Mouse (Mus musculus): ENCODE results near the gene Suclg1. TPM values are rescaled to one million over a fixed set of nuclear protein-coding genes. Genes with fewer than 3 reads are reported as not detected.
A peak's percentile ranks its signal among the peaks of the same experiment; 100 is the strongest.

Suclg1 gene
- total and polyA plus RNA-seq, 3 experiments, result 53.7 to 105 (median 99.7) TPM

DNA sequence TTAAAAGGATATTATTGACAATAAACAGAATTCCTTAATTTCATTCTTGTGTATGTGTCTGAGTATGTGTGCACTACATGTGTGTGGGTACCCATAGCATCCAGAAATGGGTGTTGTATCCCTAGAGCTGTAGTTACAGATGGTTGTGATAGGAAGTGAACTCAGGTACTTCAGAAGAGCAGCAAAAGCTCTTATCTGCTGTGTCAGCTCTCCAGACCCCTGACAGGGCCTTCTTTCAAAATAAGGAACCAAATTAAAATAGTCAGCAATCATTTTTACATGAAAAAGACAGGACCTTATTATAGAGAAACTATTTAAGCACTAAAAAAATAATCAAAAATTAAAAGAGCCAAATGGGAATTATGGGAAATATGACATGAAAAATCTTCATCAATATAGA, 36.6 kb upstream of the Suclg1 start:
- H3K9me3 ChIP-seq (replicated peaks), result no peaks in the 10 kb centered on the region
- peak; percentile 25 for DNase-seq (ENCODE audit: low spot score)
- H3K27me3 ChIP-seq (ENCODE audit: insufficient read depth, low read length), result no peaks in the 10 kb centered on the region
- no peaks in the 10 kb centered on the region for H3K36me3 ChIP-seq (replicated peaks)
- H3K4me1 ChIP-seq (ENCODE audit: insufficient read depth, low read depth, low read length), result peaks cover 14% of the 10 kb centered on the region
- peak; percentile 64 for ATAC-seq (ENCODE audit: extremely low read depth, insufficient number of reproducible peaks, low FRiP score, poor library complexity, severe bottlenecking)
- H3K4me3 ChIP-seq (ENCODE audit: low read depth, low read length), result no peak overlapping the region
- TF ChIP-seq GATA1 (IDR thresholded peaks at IDR 0.05; ENCODE audit: borderline replicate concordance, low read length) (no peak), GATA2 (IDR thresholded peaks at IDR 0.05; ENCODE audit: borderline replicate concordance, low read depth, low read length) (no peak), POLR2AphosphoS5 (IDR thresholded peaks at IDR 0.05; ENCODE audit: insufficient replicate concordance, low read depth, low read length) (no peak), TAL1 (conservative IDR thresholded peaks at IDR 0.05; ENCODE audit: low read depth, low read length) (no peak), CTCF (IDR thresholded peaks at IDR 0.05; ENCODE audit: low read depth, low read length) (no peak)

DNA sequence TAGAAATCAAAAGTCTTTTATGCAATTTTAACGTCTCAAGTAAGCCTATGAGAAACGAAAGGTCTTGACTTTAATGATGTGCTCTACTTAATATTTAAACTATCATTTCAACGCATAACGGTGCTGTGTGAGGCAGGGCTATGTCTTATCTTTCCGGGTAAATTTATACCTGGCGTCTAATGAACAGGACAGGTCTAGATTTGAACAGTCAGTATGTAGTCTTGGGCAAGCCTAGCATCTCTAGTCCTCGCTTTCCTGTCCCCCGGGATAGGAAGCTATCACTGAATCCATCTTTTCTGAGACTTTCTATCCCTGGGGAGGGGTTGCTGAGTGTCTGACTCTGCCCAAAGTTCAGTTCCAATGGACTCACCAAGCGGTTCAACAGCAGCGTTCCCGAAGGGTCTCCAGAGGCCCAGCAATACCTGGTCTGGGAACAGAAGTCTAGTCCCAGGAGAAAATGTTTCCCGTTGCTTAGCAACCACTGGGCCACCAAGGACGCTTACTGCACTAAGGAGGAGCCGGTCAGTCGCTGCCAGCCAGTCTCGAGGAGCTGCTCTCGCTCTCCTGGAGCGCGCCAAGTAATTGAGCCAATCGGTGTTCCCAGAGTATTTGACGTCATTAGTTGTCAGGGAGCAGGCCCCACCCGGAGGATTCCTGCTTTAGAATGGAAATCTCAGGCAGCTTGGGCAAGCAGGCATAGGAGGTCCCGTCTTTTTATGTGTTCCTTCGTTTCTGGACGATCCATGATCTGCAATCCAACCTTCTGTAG, 26.8 kb upstream of the Suclg1 start, which contains the start of gene Dnah6:
Gene Dnah6, minus strand, starts transcription at position 463 of the 769 bp plus-strand sequence.
- no peak for ATAC-seq (ENCODE audit: extremely low read depth, insufficient number of reproducible peaks, low FRiP score, poor library complexity, severe bottlenecking)
- peaks cover 6% of the 10 kb centered on the region; the same call in 1 of the 2 replicates for H3K4me1 ChIP-seq (ENCODE audit: insufficient read depth, low read depth, low read length)
- H3K36me3 ChIP-seq (replicated peaks), result no peaks in the 10 kb centered on the region
- H3K9me3 ChIP-seq (replicated peaks), result no peaks in the 10 kb centered on the region
- no peak for DNase-seq (ENCODE audit: low spot score)
- H3K4me3 ChIP-seq (ENCODE audit: low read depth, low read length), result no peak within 1 kb of the TSS
- no peaks in the 10 kb centered on the region for H3K27me3 ChIP-seq (ENCODE audit: insufficient read depth, low read length)
- TF ChIP-seq POLR2AphosphoS5 (IDR thresholded peaks at IDR 0.05; ENCODE audit: insufficient replicate concordance, low read depth, low read length) (no peak), GATA1 (IDR thresholded peaks at IDR 0.05; ENCODE audit: borderline replicate concordance, low read length) (no peak), CTCF (IDR thresholded peaks at IDR 0.05; ENCODE audit: low read depth, low read length) (no peak), TAL1 (conservative IDR thresholded peaks at IDR 0.05; ENCODE audit: low read depth, low read length) (no peak), GATA2 (IDR thresholded peaks at IDR 0.05; ENCODE audit: borderline replicate concordance, low read depth, low read length) (no peak)

DNA sequence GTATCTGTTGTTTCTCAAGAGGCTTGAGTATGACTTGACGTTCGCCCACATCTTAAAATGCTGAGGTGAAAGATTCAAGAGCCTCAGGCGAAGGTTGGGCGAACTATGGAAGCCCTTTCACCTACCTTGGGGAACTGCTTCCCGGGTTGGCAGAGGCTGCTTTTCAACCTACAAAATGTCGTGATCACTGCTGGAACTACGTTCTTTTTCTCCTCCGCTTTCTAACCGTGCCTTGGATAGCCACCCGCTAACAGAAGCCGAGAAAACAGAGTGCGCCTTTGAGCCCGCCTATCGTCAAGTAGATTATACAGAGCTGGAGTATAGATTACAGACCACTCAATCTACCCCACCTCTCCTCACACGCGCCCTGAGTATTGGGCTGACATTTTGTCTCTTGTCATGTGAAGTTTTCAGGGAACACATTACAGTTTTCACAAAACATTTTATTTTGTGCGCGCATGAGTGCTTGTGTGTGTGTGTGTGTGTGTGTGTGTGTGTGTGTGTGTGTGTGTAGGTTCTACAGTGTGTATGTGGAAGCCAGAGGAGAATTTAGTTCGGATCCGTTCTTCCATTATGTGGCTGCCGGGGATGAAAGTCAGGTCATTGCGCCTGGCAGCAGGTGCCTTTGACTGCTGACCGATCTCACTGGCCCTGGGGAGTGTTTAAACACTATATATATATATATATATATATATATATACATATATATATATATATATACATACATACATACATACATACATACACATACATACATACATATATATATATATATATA, 26.0 kb upstream of the Suclg1 start:
- DNase-seq (ENCODE audit: low spot score) (no peak), ATAC-seq (ENCODE audit: extremely low read depth, insufficient number of reproducible peaks, low FRiP score, poor library complexity, severe bottlenecking) (no peak)
- TF ChIP-seq TAL1 (conservative IDR thresholded peaks at IDR 0.05; ENCODE audit: low read depth, low read length) (no peak), POLR2AphosphoS5 (IDR thresholded peaks at IDR 0.05; ENCODE audit: insufficient replicate concordance, low read depth, low read length) (no peak), CTCF (IDR thresholded peaks at IDR 0.05; ENCODE audit: low read depth, low read length) (no peak), GATA1 (IDR thresholded peaks at IDR 0.05; ENCODE audit: borderline replicate concordance, low read length) (no peak), GATA2 (IDR thresholded peaks at IDR 0.05; ENCODE audit: borderline replicate concordance, low read depth, low read length) (no peak)
- no peaks in the 10 kb centered on the region for H3K27me3 ChIP-seq (ENCODE audit: insufficient read depth, low read length)
- H3K4me3 ChIP-seq (ENCODE audit: low read depth, low read length), result no peak overlapping the region
- no peaks in the 10 kb centered on the region for H3K36me3 ChIP-seq (replicated peaks)
- peaks cover 6% of the 10 kb centered on the region; the same call in 1 of the 2 replicates for H3K4me1 ChIP-seq (ENCODE audit: insufficient read depth, low read depth, low read length)
- no peaks in the 10 kb centered on the region for H3K9me3 ChIP-seq (replicated peaks)

DNA sequence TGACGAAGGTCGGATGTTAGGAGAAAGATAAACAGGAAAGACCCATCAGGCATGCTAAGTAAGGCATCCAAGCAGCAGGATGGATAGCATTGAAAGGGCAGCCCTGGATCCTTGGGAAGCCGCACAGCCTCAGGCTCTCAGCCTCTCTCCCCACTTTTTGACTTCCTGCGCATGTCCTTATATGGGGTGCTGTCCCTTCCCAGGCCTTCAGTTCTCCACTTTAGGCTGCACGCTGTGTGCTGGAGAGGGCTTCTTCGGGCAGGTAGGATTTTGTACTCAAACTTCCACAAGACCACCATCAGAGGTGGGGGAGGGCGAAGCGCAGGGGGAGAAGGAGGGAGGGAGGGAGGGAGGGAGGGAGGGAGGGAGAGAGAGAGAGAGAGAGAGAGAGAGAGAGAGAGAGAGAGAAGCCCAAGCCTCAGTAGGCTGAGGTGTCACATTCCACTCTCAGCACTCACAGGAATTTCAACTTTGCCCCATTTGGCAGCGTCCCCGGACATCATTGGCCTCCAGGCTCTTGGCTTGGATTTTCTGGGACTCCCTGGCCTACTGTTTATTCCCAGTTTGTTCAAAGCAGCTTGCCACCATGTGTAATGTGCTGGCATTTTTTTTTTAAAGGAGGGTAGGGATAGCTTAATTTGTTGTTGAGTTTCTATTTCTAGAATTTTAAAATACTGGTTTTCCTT, 25.2 kb upstream of the Suclg1 start:
- TF ChIP-seq GATA1 (IDR thresholded peaks at IDR 0.05; ENCODE audit: borderline replicate concordance, low read length) (no peak), TAL1 (conservative IDR thresholded peaks at IDR 0.05; ENCODE audit: low read depth, low read length) (no peak), CTCF (IDR thresholded peaks at IDR 0.05; ENCODE audit: low read depth, low read length) (no peak), GATA2 (IDR thresholded peaks at IDR 0.05; ENCODE audit: borderline replicate concordance, low read depth, low read length) (no peak), POLR2AphosphoS5 (IDR thresholded peaks at IDR 0.05; ENCODE audit: insufficient replicate concordance, low read depth, low read length) (no peak)
- no peaks in the 10 kb centered on the region for H3K36me3 ChIP-seq (replicated peaks)
- H3K9me3 ChIP-seq (replicated peaks), result no peaks in the 10 kb centered on the region
- peaks cover 8% of the 10 kb centered on the region; the same call in 1 of the 2 replicates for H3K4me1 ChIP-seq (ENCODE audit: insufficient read depth, low read depth, low read length)
- no peak for DNase-seq (ENCODE audit: low spot score)
- H3K4me3 ChIP-seq (ENCODE audit: low read depth, low read length), result no peak overlapping the region
- H3K27me3 ChIP-seq (ENCODE audit: insufficient read depth, low read length), result no peaks in the 10 kb centered on the region
- ATAC-seq (ENCODE audit: extremely low read depth, insufficient number of reproducible peaks, low FRiP score, poor library complexity, severe bottlenecking), result no peak; the same call in 1 of the 2 replicates

DNA sequence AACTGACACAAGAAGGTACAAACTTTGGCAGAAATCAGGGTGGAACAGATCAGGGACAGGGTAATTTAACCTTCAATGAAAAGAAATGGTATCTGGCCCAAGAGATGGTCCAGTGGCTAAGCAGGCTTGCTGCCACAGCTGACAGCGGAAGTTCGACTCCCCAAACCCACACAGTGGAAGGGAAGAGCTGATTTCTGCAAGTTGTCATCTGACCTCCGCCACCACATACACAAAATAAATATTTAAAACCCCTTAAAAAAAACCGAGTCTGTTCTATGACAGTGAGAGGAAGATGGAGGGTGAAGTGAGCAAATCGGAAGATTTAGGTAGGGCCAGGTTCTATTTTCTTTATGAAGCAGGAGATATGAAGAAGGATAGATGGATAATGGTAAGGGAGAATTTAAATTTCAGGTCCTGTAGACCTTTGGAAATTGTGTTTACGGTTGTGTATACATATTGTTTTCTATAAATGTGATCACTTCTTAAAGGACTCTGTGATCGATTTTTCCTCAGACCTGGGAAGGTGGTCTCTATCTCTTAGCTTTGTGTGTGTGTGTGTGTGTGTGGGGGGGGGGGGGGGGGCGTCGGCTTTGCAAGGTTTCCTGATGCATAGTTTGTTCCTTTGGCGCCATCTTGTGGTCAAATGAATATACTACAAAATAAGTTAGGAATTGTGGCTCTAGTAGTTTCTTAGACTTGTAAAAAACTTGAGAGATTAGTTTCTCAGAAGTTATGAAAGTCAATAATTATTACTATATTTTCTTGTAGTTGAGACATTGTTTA, 20.6 kb upstream of the Suclg1 start:
- H3K27me3 ChIP-seq (ENCODE audit: insufficient read depth, low read length), result peaks cover 2% of the 10 kb centered on the region; the same call in 1 of the 2 replicates
- no peak for TF ChIP-seq POLR2AphosphoS5 (IDR thresholded peaks at IDR 0.05; ENCODE audit: insufficient replicate concordance, low read depth, low read length)
- TF ChIP-seq GATA1 (IDR thresholded peaks at IDR 0.05; ENCODE audit: borderline replicate concordance, low read length), result no peak
- no peak for TF ChIP-seq GATA2 (IDR thresholded peaks at IDR 0.05; ENCODE audit: borderline replicate concordance, low read depth, low read length)
- TF ChIP-seq CTCF (IDR thresholded peaks at IDR 0.05; ENCODE audit: low read depth, low read length), result no peak
- TF ChIP-seq TAL1 (conservative IDR thresholded peaks at IDR 0.05; ENCODE audit: low read depth, low read length), result no peak
- no peaks in the 10 kb centered on the region for H3K9me3 ChIP-seq (replicated peaks)
- peaks cover 4% of the 10 kb centered on the region; the same call in 1 of the 2 replicates for H3K4me1 ChIP-seq (ENCODE audit: insufficient read depth, low read depth, low read length)
- DNase-seq (ENCODE audit: low spot score) (no peak), ATAC-seq (ENCODE audit: extremely low read depth, insufficient number of reproducible peaks, low FRiP score, poor library complexity, severe bottlenecking) (no peak)
- H3K36me3 ChIP-seq (replicated peaks), result no peaks in the 10 kb centered on the region
- no peak overlapping the region for H3K4me3 ChIP-seq (ENCODE audit: low read depth, low read length)

Measured in G1E (cell line).